Mouse (Mus musculus) bone marrow macrophage, adult 2 months (primary cell): Measurements from ENCODE around the gene Adamts9.

Source experiments
- CTCF ChIP-seq: IDR thresholded peaks from 2 replicates; pipeline ENCODE4 v1.5.1; 2012; ENCODE audit warnings: low read depth, mild to moderate bottlenecking, low read length, moderate library complexity
- POLR2A ChIP-seq: IDR thresholded peaks from 2 replicates; pipeline ENCODE4 v1.6.1; 2012; ENCODE audit warnings: mild to moderate bottlenecking, low read depth, low read length, borderline replicate concordance

DNA sequence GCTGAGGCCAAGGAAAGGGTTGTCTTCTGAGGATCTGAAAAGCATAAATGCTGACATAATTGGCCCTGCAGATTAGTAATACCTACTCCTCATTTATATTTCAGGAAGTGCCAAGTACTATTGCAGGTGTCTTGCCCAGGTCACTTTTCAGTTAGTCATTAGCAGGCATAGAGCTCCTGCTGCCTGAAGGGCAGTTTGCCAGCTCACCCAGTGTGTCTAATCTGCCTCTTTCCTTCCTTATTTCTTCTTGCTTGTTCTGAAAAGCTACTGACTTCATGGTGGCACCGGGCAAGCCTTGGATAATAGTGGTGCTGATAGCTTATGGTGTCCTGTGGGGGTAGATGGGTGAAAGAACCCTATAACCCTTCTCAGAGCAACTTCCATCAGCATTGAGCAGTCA, 206.2 kb downstream of the Adamts9 start:
- no peak for TF ChIP-seq CTCF
- no peak for TF ChIP-seq POLR2A
